Mouse (Mus musculus): Measurements from ENCODE around the gene Zfp944. TPM values are rescaled to one million over a fixed set of nuclear protein-coding genes. Genes with fewer than 3 reads are reported as not detected.
A peak's percentile ranks its signal among the peaks of the same experiment; 100 is the strongest.
"Not testable (repeated sequence)": the region's sequence is repeated elsewhere in the genome, so short reads cannot be mapped to it uniquely, and the experiment has no call there.

Zfp944 gene
- total RNA-seq (2021): 10 to 100 TPM; 10.1 to 12.5 TPM

DNA sequence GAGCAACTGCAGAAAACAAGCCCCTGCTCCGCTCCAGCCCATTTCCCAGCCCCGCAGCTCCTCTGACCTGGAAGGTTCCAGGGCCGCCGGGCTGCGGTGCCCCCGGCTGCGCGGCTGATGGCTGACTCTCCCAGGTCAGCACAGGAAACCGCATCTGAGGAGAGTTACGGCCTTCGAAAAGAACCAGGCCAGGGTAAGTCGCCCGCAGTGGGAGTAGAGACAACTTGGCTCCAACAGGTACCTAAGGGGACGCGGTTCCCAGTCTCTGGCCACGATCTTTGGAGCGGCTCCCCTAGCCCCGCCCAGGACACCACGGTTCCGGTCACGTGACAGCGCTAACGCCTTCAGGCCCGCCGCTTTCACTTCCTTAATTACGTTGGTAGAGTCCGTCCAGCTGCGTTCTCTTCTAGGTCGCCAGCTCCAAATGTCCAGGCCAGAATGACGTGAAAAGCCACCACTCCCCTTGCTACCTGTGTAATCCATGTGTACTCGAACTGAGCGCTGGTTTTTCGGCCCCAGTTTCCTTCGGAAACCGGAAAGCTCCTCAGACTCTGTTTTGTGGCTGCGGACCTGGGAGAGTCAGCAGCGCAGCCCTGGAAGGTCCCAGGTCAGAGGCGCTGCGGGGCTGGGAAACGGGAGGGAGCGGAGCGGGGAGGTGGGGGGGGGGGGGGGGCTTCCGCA is at the start of gene Zfp944, which contains the start of gene Zfp758:
Zfp944 (minus strand) TSS at position 300 of the 681 bp plus-strand sequence.
Zfp758 (plus strand) TSS at position 353 of the 681 bp plus-strand sequence.
- intact Hi-C loops (cut with DNase I): not testable (repeated sequence)
- DNase-seq: peak; percentile 22

DNA sequence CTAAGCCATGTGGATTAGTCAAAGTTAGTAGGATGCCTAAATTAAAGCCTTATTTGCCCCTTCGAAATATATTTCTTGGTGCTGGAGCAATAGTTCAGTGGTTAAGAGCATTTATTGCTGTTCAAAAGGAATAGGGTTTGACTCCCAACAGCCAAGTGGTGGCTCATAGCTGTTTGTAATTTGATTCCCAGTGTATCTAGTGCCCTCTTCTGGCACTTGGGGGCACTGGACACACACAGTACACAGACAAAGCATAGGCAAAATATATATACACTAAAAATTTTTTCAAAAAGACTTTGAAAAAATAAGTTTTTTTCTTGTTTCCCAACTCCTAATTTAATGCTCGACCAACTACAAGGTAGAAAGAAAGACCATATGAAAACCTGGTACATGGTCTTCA is 49.6 kb upstream of the Zfp944 start:
- peak; percentile 21 for DNase-seq
- intact Hi-C loops (cut with DNase I): loop anchor here (5.0 to 10.0 kb wide), 2 partner anchors 58 to 326 kb away; no protein-coding TSS in a partner anchor

DNA sequence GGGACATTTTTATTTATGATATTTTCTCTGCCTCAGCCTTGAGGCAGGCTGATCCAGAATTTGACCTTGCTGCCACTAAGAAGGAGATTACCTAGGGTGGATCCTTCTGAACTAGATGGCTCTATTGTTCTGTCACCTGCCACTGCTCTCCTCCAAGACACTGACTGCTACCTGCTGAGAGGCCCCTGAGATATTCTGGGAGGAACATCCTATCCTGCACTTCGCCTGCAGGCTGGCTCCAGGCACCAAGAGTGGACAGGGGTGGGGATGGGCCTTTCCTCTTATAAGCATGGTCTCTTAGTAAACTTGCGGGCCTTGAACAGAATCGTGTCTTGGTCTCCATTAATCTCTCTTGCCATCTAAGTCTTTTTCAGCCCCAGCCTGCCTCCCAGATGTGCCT is 2.7 kb upstream of the Zfp944 start:
- intact Hi-C loops (cut with DNase I): no loop called here
- no peak for DNase-seq

DNA sequence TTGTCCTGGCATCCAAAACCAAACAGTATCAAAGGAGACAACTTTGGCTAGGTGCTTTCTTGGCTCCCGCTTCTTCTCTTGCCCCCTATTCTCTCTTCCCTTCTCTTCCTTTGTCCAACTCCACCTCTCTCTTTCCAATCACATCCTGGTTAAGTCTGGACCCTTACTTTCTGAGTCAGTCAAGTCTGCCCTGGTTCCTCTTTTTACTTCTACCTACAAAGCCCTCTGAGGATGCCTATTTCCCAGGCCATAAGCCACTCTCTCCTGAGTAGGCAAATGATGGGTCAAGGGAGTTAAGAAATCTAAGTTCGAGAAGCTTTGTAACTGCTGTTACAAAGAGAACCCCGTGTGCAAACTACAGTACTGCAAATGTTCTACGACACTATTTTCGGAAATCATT is 628 bp downstream of the Zfp944 start:
- no peak for DNase-seq
- intact Hi-C loops (cut with DNase I): no loop called here

DNA sequence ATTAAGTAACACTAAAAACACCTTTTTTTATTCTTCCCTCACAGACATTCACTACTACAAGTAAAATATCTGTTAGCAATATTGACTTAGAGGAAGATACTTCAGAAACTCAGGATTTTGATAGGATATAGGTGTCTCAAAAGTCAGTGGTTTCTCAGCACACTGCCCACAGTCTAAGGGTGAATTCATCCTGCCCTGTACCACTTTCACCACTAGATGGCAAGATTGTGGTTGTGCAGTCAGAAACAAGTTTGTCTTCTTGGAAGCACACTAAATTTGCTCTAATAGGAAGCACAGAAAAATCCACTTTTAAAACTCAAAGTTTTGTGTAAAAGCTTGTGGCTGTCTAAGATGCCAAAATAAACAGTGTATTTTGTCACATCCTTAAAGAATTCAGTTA is 8.4 kb downstream of the Zfp944 start:
- intact Hi-C loops (cut with DNase I): loop anchor here (5.0 kb wide), 1 partner anchor 60 kb away; no protein-coding TSS in a partner anchor
- DNase-seq: no peak

DNA sequence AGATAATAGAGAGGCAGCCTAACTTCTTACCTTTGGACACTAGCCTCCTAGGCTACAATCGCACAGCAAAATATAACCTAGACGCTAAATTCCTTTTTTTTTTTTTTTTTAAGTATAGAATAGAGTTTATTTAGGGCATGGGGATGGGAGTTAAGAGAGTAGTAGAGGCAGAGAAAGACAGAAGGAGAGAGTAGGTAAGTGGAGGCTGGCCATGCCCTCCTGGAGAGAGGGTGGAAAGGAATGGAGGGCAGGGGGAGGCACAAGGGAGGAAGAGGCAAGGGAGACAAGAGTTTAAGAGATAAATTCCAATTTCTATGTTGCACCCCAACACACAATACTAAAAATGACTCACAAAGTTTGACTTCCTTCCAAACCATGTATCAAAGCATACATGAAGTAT is 46.0 kb downstream of the Zfp944 start:
- DNase-seq; intact Hi-C loops (cut with DNase I): not testable (repeated sequence)

DNA sequence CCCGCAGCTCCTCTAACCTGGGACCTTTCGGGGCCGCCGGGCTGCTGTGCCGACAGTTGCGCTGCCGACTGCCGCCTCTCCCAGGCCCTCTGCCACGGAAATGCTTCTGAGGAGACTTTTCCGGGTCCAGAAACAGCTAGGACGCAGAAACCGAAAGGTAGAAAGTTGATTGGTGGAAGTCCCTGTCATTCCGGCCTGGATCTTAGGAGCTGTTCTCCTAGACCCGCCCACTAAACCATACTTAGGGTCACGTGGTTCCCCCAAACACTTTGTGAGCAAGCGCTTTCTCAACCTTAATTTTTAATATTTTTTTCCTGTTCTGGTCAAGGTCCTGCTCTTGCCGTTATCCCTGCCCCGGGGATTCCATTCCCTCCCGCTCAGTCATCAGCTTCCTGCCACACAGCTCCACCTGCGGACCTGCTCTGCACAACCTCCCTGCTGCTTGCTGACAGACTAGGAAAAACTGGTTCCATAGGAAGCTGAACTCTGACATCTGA is 46.4 kb downstream of the Zfp944 start, which contains the start of gene CT030661.1:
CT030661.1 (minus strand) TSS at position 108 of the 497 bp plus-strand sequence.
- DNase-seq: peak; percentile 90
- intact Hi-C loops (cut with DNase I): not testable (repeated sequence)

DNA sequence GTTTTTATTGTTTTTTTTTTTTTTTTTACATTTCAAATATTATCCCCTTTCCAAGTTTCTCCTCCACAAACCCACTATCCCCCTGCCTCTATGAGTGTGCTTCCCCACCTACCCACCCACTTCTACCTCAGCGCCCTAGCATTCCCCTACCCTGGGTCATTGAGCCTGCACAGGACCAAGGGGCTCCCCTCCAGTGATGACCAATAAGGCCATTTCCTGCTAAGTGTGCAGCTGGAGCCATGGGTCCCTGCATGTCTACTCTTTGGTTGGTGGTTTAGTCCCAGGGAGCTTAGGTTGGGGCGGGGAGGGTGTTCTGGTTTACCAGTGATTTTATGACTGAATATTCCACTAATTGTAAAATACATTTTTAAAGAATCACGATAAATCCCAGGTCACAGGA is 47.0 kb downstream of the Zfp944 start:
- DNase-seq: peak; percentile 2
- intact Hi-C loops (cut with DNase I): not testable (repeated sequence)

Other genes starting within 250 kb of the Zfp944 start
- 1 to 10 TPM; 1.2 TPM for gene Zfp947, start 195.2 kb downstream of the Zfp944 start, total RNA-seq (2021)
- 1 to 10 TPM; 5.6 to 6.0 TPM for gene Zfp994, start 135.8 kb downstream of the Zfp944 start, total RNA-seq (2021)
- 10 to 100 TPM; 13.5 to 13.9 TPM for gene CT030661.1, start 46.6 kb downstream of the Zfp944 start, total RNA-seq (2021)
- gene Zfp758, start 53 bp upstream of the Zfp944 start, total RNA-seq (2021): 10 to 100 TPM in 1 of 2 experiments, 1 to 10 TPM in 1; 8.3 to 10.9 TPM
- 10 to 100 TPM; 26.3 to 26.7 TPM for gene Zfp946, start 62.8 kb upstream of the Zfp944 start, total RNA-seq (2021)
- gene Vmn2r111, start 212.1 kb upstream of the Zfp944 start, total RNA-seq (2021): not detected
- gene Vmn2r112, start 239.6 kb upstream of the Zfp944 start, total RNA-seq (2021): under 1 TPM in 1 of 2 experiments, not detected in 1; 0.06 TPM

All from left cerebral cortex, postnatal 4 days (tissue).